Mouse (Mus musculus) midbrain, embryonic 14.5 days (tissue): ENCODE measurements at regions not wholly inside any gene's neighbourhood (a gene's known extent, or its start where the extent isn't known, plus 50 kb on each side); places are given as distances from the start of the nearest gene placed in this dataset.

Experiments used
- ATAC-seq: fragments of 200-750 bp; cut with Nextera tagmentation; 2 replicates; pipeline ENCODE4 v1.8.0; 2017; ENCODE audit warnings: moderate number of reproducible peaks, moderate library complexity; ENCODE audit not compliant: low FRiP score, low TSS enrichment
- DNase-seq: peaks from one replicate; pipeline ENCODE4 v3.0.0-alpha.2; 2015
- H3K27ac ChIP-seq: fragments of 300-500 bp; sonication (generic); replicated peaks from 2 replicates; pipeline ENCODE4 v1.5.1; 2014; ENCODE audit warnings: mild to moderate bottlenecking, low read depth, low read length, moderate library complexity
- H3K27me3 ChIP-seq: fragments of 300-500 bp; sonication (generic); 2 replicates; pipeline ENCODE4 v1.6.1; 2014; ENCODE audit warnings: low read length, control low read depth, mixed read lengths; ENCODE audit not compliant: control insufficient read depth, insufficient read depth
- H3K36me3 ChIP-seq: fragments of 300-500 bp; sonication (generic); 2 replicates; pipeline ENCODE4 v1.6.1; 2014; ENCODE audit warnings: low read length, control low read depth; ENCODE audit not compliant: control insufficient read depth, insufficient read depth
- H3K4me1 ChIP-seq: fragments of 300-500 bp; sonication (generic); 2 replicates; pipeline ENCODE4 v1.6.1; 2014; ENCODE audit warnings: mild to moderate bottlenecking, antibody characterized with exemption, low read length, control low read depth; ENCODE audit not compliant: control insufficient read depth, insufficient read depth
- H3K4me2 ChIP-seq: fragments of 300-500 bp; sonication (generic); 2 replicates; pipeline ENCODE4 v1.6.1; 2014; ENCODE audit warnings: mild to moderate bottlenecking, low read length, moderate library complexity
- H3K4me3 ChIP-seq: fragments of 300-500 bp; sonication (generic); replicated peaks from 2 replicates; pipeline ENCODE4 v1.5.1; 2014; ENCODE audit warnings: low read depth, low read length
- H3K9ac ChIP-seq: fragments of 300-500 bp; sonication (generic); replicated peaks from 2 replicates; pipeline ENCODE4 v1.6.1; 2014; ENCODE audit warnings: mild to moderate bottlenecking, low read length, moderate library complexity
- H3K9me3 ChIP-seq: fragments of 300-500 bp; sonication (generic); 2 replicates; pipeline ENCODE4 v1.6.1; 2016; ENCODE audit warnings: low read length, control low read depth, mixed read lengths; ENCODE audit not compliant: control insufficient read depth
- WGBS: fragments of 180-500 bp; shearing (Covaris S2); extraction: QIAGEN DNeasy Blood & Tissue Kit; methylation state at CpG from one replicate; pipeline ENCODE4 v1.1.7; 2014; 5-methylcytosine and 5-hydroxymethylcytosine counted together

DNA sequence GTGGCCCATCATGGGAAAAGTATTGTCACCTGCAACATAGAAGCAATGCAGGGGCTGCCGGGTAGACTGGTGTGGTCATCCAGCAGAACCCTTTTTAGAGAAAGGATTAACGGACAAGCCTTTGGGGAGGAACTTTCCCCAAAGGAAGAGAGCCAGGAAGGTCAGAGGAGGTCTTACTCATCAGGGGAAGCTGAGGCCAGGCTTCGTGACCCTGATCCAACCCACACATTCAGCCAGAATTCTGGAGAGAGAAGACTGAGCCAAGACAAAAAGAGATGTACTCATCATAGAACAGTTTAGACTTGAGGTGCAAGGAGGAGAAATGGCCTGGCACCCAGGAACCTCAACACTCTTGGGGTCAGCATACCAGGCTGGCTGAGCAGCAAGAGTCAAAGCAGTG is 67.9 kb upstream of the Sh3bp4 start:
- H3K9me3 ChIP-seq = no peaks in the 10 kb centered on the region
- H3K9ac ChIP-seq = no peak overlapping the region
- no peaks in the 10 kb centered on the region for H3K27me3 ChIP-seq
- H3K36me3 ChIP-seq = no peaks in the 10 kb centered on the region
- 76% methylated on average over 3 of the region's 3 CpGs for WGBS
- ATAC-seq (no peak), DNase-seq (no peak)
- H3K4me2 ChIP-seq = no peak overlapping the region
- H3K4me3 ChIP-seq = no peak overlapping the region
- no peak overlapping the region for H3K27ac ChIP-seq
- no peaks in the 10 kb centered on the region for H3K4me1 ChIP-seq

DNA sequence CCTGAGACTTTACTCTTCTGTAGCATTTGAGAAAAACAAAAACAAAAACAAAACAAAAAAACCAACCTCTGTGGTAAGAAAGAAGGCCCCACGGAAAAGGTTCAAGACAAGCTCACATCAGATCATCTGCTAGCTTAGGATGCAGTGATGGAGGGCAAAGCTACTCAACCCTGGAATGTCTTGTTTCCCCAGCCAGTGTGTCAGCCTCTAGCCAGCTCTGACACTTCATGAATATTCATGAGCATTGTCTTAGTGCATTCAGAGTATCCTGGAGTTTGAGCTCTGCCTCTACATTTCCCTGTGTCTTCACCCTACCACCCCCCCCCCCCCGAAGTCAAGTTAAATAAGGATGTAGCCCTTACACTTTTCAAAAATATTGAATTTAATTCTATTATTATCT is 66.5 kb upstream of the Sh3bp4 start:
- Histone ChIP-seq H3K27me3 (no peaks in the 10 kb centered on the region), H3K4me2 (no peak overlapping the region), H3K27ac (no peak overlapping the region), H3K9ac (no peak overlapping the region), H3K9me3 (no peaks in the 10 kb centered on the region), H3K4me1 (no peaks in the 10 kb centered on the region), H3K36me3 (no peaks in the 10 kb centered on the region), H3K4me3 (no peak overlapping the region)
- DNase-seq (peak; percentile 52), ATAC-seq (no peak)
- 41% methylated on average over 2 of the region's 2 CpGs for WGBS

GRCm38 (mm10) chr1:89007476-89007875 is 62.7 kb upstream of the Sh3bp4 start:
- no peak overlapping the region for H3K4me3 ChIP-seq
- DNase-seq = no peak
- H3K27ac ChIP-seq = no peak overlapping the region
- 92% methylated on average over 7 of the region's 7 CpGs for WGBS
- no peaks in the 10 kb centered on the region for H3K27me3 ChIP-seq
- peaks cover under 1% of the 10 kb centered on the region; the same call in 1 of the 2 replicates for H3K4me1 ChIP-seq
- H3K4me2 ChIP-seq = no peak overlapping the region
- no peaks in the 10 kb centered on the region for H3K9me3 ChIP-seq
- no peaks in the 10 kb centered on the region for H3K36me3 ChIP-seq
- H3K9ac ChIP-seq = no peak overlapping the region
- ATAC-seq = no peak

DNA sequence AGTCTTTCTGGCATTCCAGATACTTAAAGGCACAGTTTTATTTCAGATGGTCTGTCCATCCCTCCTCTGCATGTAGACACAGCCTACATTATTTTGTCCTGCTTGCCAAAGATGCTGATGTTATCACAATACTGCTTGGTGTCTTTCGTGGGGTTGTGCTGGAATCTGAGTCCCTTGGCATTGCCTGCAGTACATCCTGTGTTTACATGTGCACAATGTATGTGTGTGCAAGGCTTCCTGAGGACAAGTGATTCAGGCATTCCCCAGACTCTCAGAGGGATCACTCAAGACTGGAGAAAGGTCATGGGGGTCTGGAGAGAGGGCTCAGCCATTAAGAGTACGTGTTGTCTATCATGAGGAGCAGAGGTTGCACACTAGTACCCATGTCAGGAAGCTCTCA is 60.0 kb upstream of the Sh3bp4 start:
- DNase-seq = no peak
- 89% methylated on average over 2 of the region's 2 CpGs for WGBS
- H3K4me1 ChIP-seq = peaks cover 3% of the 10 kb centered on the region; the same call in 1 of the 2 replicates
- H3K9me3 ChIP-seq = no peaks in the 10 kb centered on the region
- no peaks in the 10 kb centered on the region for H3K36me3 ChIP-seq
- no peaks in the 10 kb centered on the region for H3K27me3 ChIP-seq
- no peak overlapping the region for H3K27ac ChIP-seq
- no peak overlapping the region for H3K4me2 ChIP-seq
- no peak overlapping the region for H3K9ac ChIP-seq
- H3K4me3 ChIP-seq = no peak overlapping the region
- no peak for ATAC-seq

GRCm38 (mm10) chr1:89011454-89011853 is 58.8 kb upstream of the Sh3bp4 start:
- ATAC-seq = no peak
- Histone ChIP-seq H3K9ac (no peak overlapping the region), H3K9me3 (no peaks in the 10 kb centered on the region), H3K4me3 (no peak overlapping the region), H3K27ac (no peak overlapping the region), H3K4me1 (peaks cover 3% of the 10 kb centered on the region; the same call in 1 of the 2 replicates), H3K27me3 (no peaks in the 10 kb centered on the region), H3K36me3 (no peaks in the 10 kb centered on the region), H3K4me2 (no peak overlapping the region)
- 89% methylated on average over 7 of the region's 7 CpGs for WGBS
- no peak for DNase-seq

GRCm38 (mm10) chr1:89015385-89015784 is 54.8 kb upstream of the Sh3bp4 start:
- H3K9ac ChIP-seq = no peak overlapping the region
- no peak overlapping the region for H3K27ac ChIP-seq
- H3K4me2 ChIP-seq = no peak overlapping the region
- DNase-seq (no peak), ATAC-seq (no peak)
- WGBS = 61% methylated on average over 12 of the region's 12 CpGs
- no peaks in the 10 kb centered on the region for H3K9me3 ChIP-seq
- no peaks in the 10 kb centered on the region for H3K36me3 ChIP-seq
- peaks cover 3% of the 10 kb centered on the region; the same call in 1 of the 2 replicates for H3K4me1 ChIP-seq
- no peaks in the 10 kb centered on the region for H3K27me3 ChIP-seq
- H3K4me3 ChIP-seq = no peak overlapping the region

GRCm38 (mm10) chr1:89015845-89016244 is 54.4 kb upstream of the Sh3bp4 start:
- no peak overlapping the region for H3K9ac ChIP-seq
- H3K27ac ChIP-seq = no peak overlapping the region
- H3K36me3 ChIP-seq = no peaks in the 10 kb centered on the region
- 80% methylated on average over 10 of the region's 10 CpGs for WGBS
- H3K4me1 ChIP-seq = peaks cover 3% of the 10 kb centered on the region; the same call in 1 of the 2 replicates
- no peaks in the 10 kb centered on the region for H3K9me3 ChIP-seq
- H3K4me2 ChIP-seq = no peak overlapping the region
- no peak overlapping the region for H3K4me3 ChIP-seq
- H3K27me3 ChIP-seq = no peaks in the 10 kb centered on the region
- no peak for DNase-seq
- no peak for ATAC-seq

GRCm38 (mm10) chr1:89019778-89020373 is 50.3 kb upstream of the Sh3bp4 start:
- Histone ChIP-seq H3K27ac (no peak overlapping the region), H3K36me3 (no peaks in the 10 kb centered on the region), H3K27me3 (no peaks in the 10 kb centered on the region), H3K4me1 (no peaks in the 10 kb centered on the region), H3K4me3 (no peak overlapping the region), H3K4me2 (no peak overlapping the region), H3K9ac (no peak overlapping the region), H3K9me3 (no peaks in the 10 kb centered on the region)
- ATAC-seq = no peak
- WGBS = 90% methylated on average over 4 of the region's 4 CpGs
- no peak for DNase-seq
